Mouse (Mus musculus) erythroid progenitor cell, adult 5-6 weeks (primary cell): ENCODE measurements around the gene Tmem53. TPM values are rescaled to one million over a fixed set of nuclear protein-coding genes. Genes with fewer than 3 reads are reported as not detected.
A peak's percentile ranks its signal among the peaks of the same experiment; 100 is the strongest.

ENCODE experiments used
- ATAC-seq: replicated peaks from 2 replicates; pipeline ENCODE4 v1.8.0; 2016; ENCODE audit warnings: moderate number of reproducible peaks, mild to moderate bottlenecking, moderate TSS enrichment, inconsistent platforms; ENCODE audit not compliant: poor library complexity, low FRiP score, severe bottlenecking
- total RNA-seq, 2 experiments: library from RNA; stranded (forward) in 1 of 2; stranded (reverse) in 1 of 2; fragments of 150-400 nt in 1 of 2; fragments of 186-747, 209-891 nt in 1 of 2; gene quantifications; 2 replicates each; pipeline versions ENCODE4 v1.2.3 to v1.2.4; 2015 to 2017; ENCODE audit warnings: low replicate concordance in 2 of 2

The Tmem53 gene
- total RNA-seq, 2 experiments from 2014 or later = 8.4 TPM; not detected in 1

GRCm38 (mm10) chr4:117278381-117279252 is 26.9 kb downstream of the Tmem53 start:
- ATAC-seq = no peak

GRCm38 (mm10) chr4:117279253-117279642 is 27.5 kb downstream of the Tmem53 start:
- no peak for ATAC-seq

GRCm38 (mm10) chr4:117280397-117280930 is 28.7 kb downstream of the Tmem53 start:
- ATAC-seq = no peak

- no peak for ATAC-seq
Observed at GRCm38 (mm10) chr4:117281090-117281845, 29.5 kb downstream of the Tmem53 start.

- no peak for ATAC-seq
Observed at GRCm38 (mm10) chr4:117283271-117284191, 31.8 kb downstream of the Tmem53 start.

GRCm38 (mm10) chr4:117284363-117284762 is 32.6 kb downstream of the Tmem53 start:
- ATAC-seq = no peak

GRCm38 (mm10) chr4:117288277-117288926 is 36.7 kb downstream of the Tmem53 start:
- peak; percentile 32; the same call in 1 of the 2 replicates for ATAC-seq

- ATAC-seq = peak; percentile 77
Observed at GRCm38 (mm10) chr4:117288927-117289801, 37.4 kb downstream of the Tmem53 start.

GRCm38 (mm10) chr4:117291696-117292095 is 39.9 kb downstream of the Tmem53 start:
- ATAC-seq = no peak

GRCm38 (mm10) chr4:117296849-117297593 is 45.3 kb downstream of the Tmem53 start:
- ATAC-seq = no peak

- no peak for ATAC-seq
Observed at GRCm38 (mm10) chr4:117297819-117298218, 46.1 kb downstream of the Tmem53 start.

- no peak for ATAC-seq
Observed at GRCm38 (mm10) chr4:117299921-117300320, 48.2 kb downstream of the Tmem53 start.

GRCm38 (mm10) chr4:117302027-117302806 is 50.5 kb downstream of the Tmem53 start:
- no peak for ATAC-seq

GRCm38 (mm10) chr4:117303581-117304238 is 52.0 kb downstream of the Tmem53 start:
- no peak for ATAC-seq

- ATAC-seq = no peak
Observed at GRCm38 (mm10) chr4:117304239-117305025, 52.7 kb downstream of the Tmem53 start.
